Mouse (Mus musculus) liver, postnatal 0 days (tissue): ENCODE data around the gene Mad2l1bp. TPM values are rescaled to one million over a fixed set of nuclear protein-coding genes. Genes with fewer than 3 reads are reported as not detected.

ENCODE experiments used
- ATAC-seq: fragments of 200-750 bp; cut with Nextera tagmentation; 2 replicates; pipeline ENCODE4 v1.8.0; 2017; ENCODE audit warnings: mild to moderate bottlenecking, moderate library complexity
- DNase-seq: peaks from one replicate; pipeline ENCODE4 v3.0.0-alpha.2; 2016
- H3K27ac ChIP-seq: fragments of 300-500 bp; sonication (generic); 2 replicates; pipeline ENCODE4 v1.5.1; 2014; ENCODE audit warnings: antibody characterized with exemption, moderate library complexity, mild to moderate bottlenecking, low read depth
- H3K27me3 ChIP-seq: fragments of 300-500 bp; sonication (generic); 2 replicates; pipeline ENCODE4 v1.6.1; 2014; ENCODE audit warnings: low read length, control low read depth, mixed read lengths; ENCODE audit not compliant: insufficient read depth
- H3K36me3 ChIP-seq: fragments of 300-500 bp; sonication (generic); replicated peaks from 2 replicates; pipeline ENCODE4 v1.6.1; 2014; ENCODE audit warnings: mild to moderate bottlenecking, control low read depth, low read length, moderate library complexity, mixed read lengths; ENCODE audit not compliant: insufficient read depth
- H3K4me1 ChIP-seq: fragments of 300-500 bp; sonication (generic); 2 replicates; pipeline ENCODE4 v1.6.1; 2014; ENCODE audit warnings: antibody characterized with exemption, mild to moderate bottlenecking, control low read depth; ENCODE audit not compliant: insufficient read depth
- H3K4me2 ChIP-seq: fragments of 300-500 bp; sonication (generic); 2 replicates; pipeline ENCODE4 v1.6.1; 2014; ENCODE audit warnings: low read depth, mild to moderate bottlenecking, low read length, moderate library complexity, mixed read lengths
- H3K4me3 ChIP-seq: fragments of 300-500 bp; sonication (generic); 2 replicates; pipeline ENCODE4 v1.5.1; 2014; ENCODE audit warnings: low read depth, low read length
- H3K9ac ChIP-seq: fragments of 300-500 bp; sonication (generic); replicated peaks from 2 replicates; pipeline ENCODE4 v1.6.1; 2014; ENCODE audit warnings: mild to moderate bottlenecking, moderate library complexity
- H3K9me3 ChIP-seq: fragments of 300-500 bp; sonication (generic); 2 replicates; pipeline ENCODE4 v1.6.1; 2016; ENCODE audit warnings: mild to moderate bottlenecking, control low read depth, low read length, mixed read lengths
- CTCF ChIP-seq: sonication (generic); IDR thresholded peaks from 2 replicates; pipeline ENCODE4 v1.5.1; 2016; ENCODE audit warnings: antibody characterized with exemption, low read depth
- EP300 ChIP-seq: IDR thresholded peaks from 2 replicates; pipeline ENCODE4 v1.6.1; 2016; ENCODE audit warnings: antibody characterized with exemption, low read depth, mild to moderate bottlenecking
- WGBS: fragments of 180-500 bp; shearing (Covaris S2); extraction: QIAGEN DNeasy Blood & Tissue Kit; methylation state at CpG from one replicate; pipeline ENCODE4 v1.1.7; 2014; ENCODE audit not compliant: insufficient replicate concordance; 5-methylcytosine and 5-hydroxymethylcytosine counted together
- polyA plus RNA-seq: library from polyadenylated mRNA; unstranded; fragments of >200 nt; fragmentation: Nextera tagmentation; extraction: Ambion mirVana; gene quantifications from 2 replicates; pipeline ENCODE4 v1.2.1, GENCODE M21; 2015

The Mad2l1bp gene
- polyA plus RNA-seq, 1 experiment from 2014 or later = 25.3 TPM

GRCm38 (mm10) chr17:46117623-46118422 lies 35.5 kb downstream of the Mad2l1bp start:
- no peaks in the 10 kb centered on the region for H3K9me3 ChIP-seq
- DNase-seq = no peak
- H3K27ac ChIP-seq = no peak overlapping the region
- H3K4me2 ChIP-seq = no peak overlapping the region
- H3K36me3 ChIP-seq = peaks cover 38% of the 10 kb centered on the region
- WGBS = 85% methylated on average over 13 of the region's 13 CpGs
- H3K4me1 ChIP-seq = no peaks in the 10 kb centered on the region
- TF ChIP-seq EP300 = no peak
- no peak for TF ChIP-seq CTCF
- no peak overlapping the region for H3K9ac ChIP-seq
- no peak overlapping the region for H3K4me3 ChIP-seq
- no peak for ATAC-seq
- H3K27me3 ChIP-seq = no peaks in the 10 kb centered on the region

- no peak for TF ChIP-seq EP300
- no peak for TF ChIP-seq CTCF
- Histone ChIP-seq H3K9me3 (no peaks in the 10 kb centered on the region), H3K9ac (no peak overlapping the region), H3K27me3 (no peaks in the 10 kb centered on the region), H3K4me2 (no peak overlapping the region), H3K27ac (no peak overlapping the region), H3K36me3 (peaks cover 28% of the 10 kb centered on the region), H3K4me3 (no peak overlapping the region), H3K4me1 (peaks cover 5% of the 10 kb centered on the region)
- 75% methylated on average over 3 of the region's 3 CpGs for WGBS
- no peak for ATAC-seq
- DNase-seq = no peak
Measured at GRCm38 (mm10) chr17:46116881-46117280, 36.5 kb downstream of the Mad2l1bp start.

GRCm38 (mm10) chr17:46116138-46116537 lies 37.2 kb downstream of the Mad2l1bp start:
- no peak for ATAC-seq
- Histone ChIP-seq H3K27me3 (no peaks in the 10 kb centered on the region), H3K36me3 (peaks cover 27% of the 10 kb centered on the region), H3K4me1 (peaks cover 12% of the 10 kb centered on the region), H3K9ac (no peak overlapping the region), H3K4me2 (no peak overlapping the region), H3K27ac (no peak overlapping the region), H3K9me3 (no peaks in the 10 kb centered on the region), H3K4me3 (no peak overlapping the region)
- no peak for TF ChIP-seq EP300
- TF ChIP-seq CTCF = no peak
- DNase-seq = no peak
- 86% methylated on average over 11 of the region's 11 CpGs for WGBS

GRCm38 (mm10) chr17:46115489-46115888 lies 37.9 kb downstream of the Mad2l1bp start:
- DNase-seq (no peak), ATAC-seq (no peak)
- WGBS = 64% methylated on average over 2 of the region's 2 CpGs
- Histone ChIP-seq H3K4me3 (no peak overlapping the region), H3K36me3 (peaks cover 27% of the 10 kb centered on the region), H3K9me3 (no peaks in the 10 kb centered on the region), H3K4me2 (no peak overlapping the region), H3K4me1 (peaks cover 12% of the 10 kb centered on the region), H3K27ac (no peak overlapping the region), H3K27me3 (no peaks in the 10 kb centered on the region), H3K9ac (no peak overlapping the region)
- no peak for TF ChIP-seq CTCF
- TF ChIP-seq EP300 = no peak

- WGBS = 7% methylated on average over 38 of the region's 38 CpGs
- peaks cover 15% of the 10 kb centered on the region for H3K4me1 ChIP-seq
- peak within 1 kb of the TSS; percentile 37; the same call in 1 of the 2 replicates for H3K27ac ChIP-seq
- no peak for TF ChIP-seq EP300
- no peak for TF ChIP-seq CTCF
- peak within 1 kb of the TSS; percentile 97 for H3K4me2 ChIP-seq
- peak within 1 kb of the TSS; percentile 84 for H3K4me3 ChIP-seq
- no peaks in the 10 kb centered on the region for H3K9me3 ChIP-seq
- H3K27me3 ChIP-seq = 0 out of 2 replicates have a peak, but pooled peaks cover 3% of the 10 kb centered on the region
- 0 out of 2 replicates have a peak, but pooled peaks cover 3% of the 10 kb centered on the region for H3K36me3 ChIP-seq
- H3K9ac ChIP-seq = peak within 1 kb of the TSS; percentile 67
- DNase-seq (peak; percentile 86), ATAC-seq (peak; percentile 98)
Measured at GRCm38 (mm10) chr17:46110402-46111289, 42.7 kb downstream of the Mad2l1bp start, which contains the start of gene Mrps18a. TSS of gene Mrps18a (plus strand) at chr17:46110986.

GRCm38 (mm10) chr17:46108286-46108685 lies 45.1 kb downstream of the Mad2l1bp start:
- no peak overlapping the region for H3K27ac ChIP-seq
- no peak overlapping the region for H3K4me2 ChIP-seq
- ATAC-seq (no peak), DNase-seq (no peak)
- no peaks in the 10 kb centered on the region for H3K9me3 ChIP-seq
- H3K4me3 ChIP-seq = no peak overlapping the region
- H3K9ac ChIP-seq = no peak overlapping the region
- H3K36me3 ChIP-seq = no peaks in the 10 kb centered on the region
- 73% methylated on average over 4 of the region's 4 CpGs for WGBS
- TF ChIP-seq EP300 (no peak), CTCF (no peak)
- H3K4me1 ChIP-seq = peaks cover 19% of the 10 kb centered on the region
- 0 out of 2 replicates have a peak, but pooled peaks cover 3% of the 10 kb centered on the region for H3K27me3 ChIP-seq
